Mouse (Mus musculus): ENCODE results near the gene Gm3047. TPM values are rescaled to one million over a fixed set of nuclear protein-coding genes. Genes with fewer than 3 reads are reported as not detected.
"Not testable (repeated sequence)": the region's sequence is repeated elsewhere in the genome, so short reads cannot be mapped to it uniquely, and the experiment has no call there.

Gene Gm3047
- not detected in 2 replicates for polyA plus RNA-seq (2015; fragmentation: Nextera tagmentation; extraction: Ambion mirVana)

GRCm38 (mm10) chr14:4555105-4555504 is at the start of gene Gm3047:
TSS of gene Gm3047 (plus strand) at chr14:4555405.
- not testable (repeated sequence) for H3K4me1 ChIP-seq (replicated peaks; ENCODE audit: control insufficient read depth, insufficient read depth, low read length); H3K27me3 ChIP-seq (ENCODE audit: control insufficient read depth, insufficient read depth, low read depth, low read length); H3K9ac ChIP-seq (ENCODE audit: low read length); ATAC-seq (ENCODE audit: low read depth); H3K4me3 ChIP-seq (ENCODE audit: low read length); H3K9me3 ChIP-seq (ENCODE audit: control insufficient read depth, low read length); H3K4me2 ChIP-seq (ENCODE audit: low read depth, low read length); H3K27ac ChIP-seq (ENCODE audit: low read length); H3K36me3 ChIP-seq (ENCODE audit: control insufficient read depth, insufficient read depth, low read length)
- WGBS, result no CpG with 5 or more reads among the region's 2 CpGs

Other genes with a start within 250 kb of the Gm3047 start
- gene Gm3149, start 238.1 kb upstream of the Gm3047 start, polyA plus RNA-seq (2015; fragmentation: Nextera tagmentation; extraction: Ambion mirVana), result not detected in 2 replicates
- 0.10 and 0.35 TPM in 2 replicates for gene 2610042L04Rik, start 220.6 kb upstream of the Gm3047 start, polyA plus RNA-seq (2015; fragmentation: Nextera tagmentation; extraction: Ambion mirVana)
- not detected in 2 replicates for gene Gm3159, start 157.9 kb upstream of the Gm3047 start, polyA plus RNA-seq (2015; fragmentation: Nextera tagmentation; extraction: Ambion mirVana)
- 0.28 and 0.33 TPM in 2 replicates for gene Gm3164, start 140.0 kb upstream of the Gm3047 start, polyA plus RNA-seq (2015; fragmentation: Nextera tagmentation; extraction: Ambion mirVana)
- gene Gm3173, start 124.4 kb upstream of the Gm3047 start, polyA plus RNA-seq (2015; fragmentation: Nextera tagmentation; extraction: Ambion mirVana), result not detected in 2 replicates
- not detected in 2 replicates for gene Gm3182, start 73.7 kb upstream of the Gm3047 start, polyA plus RNA-seq (2015; fragmentation: Nextera tagmentation; extraction: Ambion mirVana)
- gene Gm8159, start 76.9 kb downstream of the Gm3047 start, polyA plus RNA-seq (2015; fragmentation: Nextera tagmentation; extraction: Ambion mirVana), result not detected in 2 replicates
- 0.19 TPM in 1 of 2 replicates, not detected in the other for gene Gm3239, start 108.8 kb downstream of the Gm3047 start, polyA plus RNA-seq (2015; fragmentation: Nextera tagmentation; extraction: Ambion mirVana)
- not detected in 2 replicates for gene Gm7876, start 153.8 kb downstream of the Gm3047 start, polyA plus RNA-seq (2015; fragmentation: Nextera tagmentation; extraction: Ambion mirVana)
- gene Gm3252, start 171.4 kb downstream of the Gm3047 start, polyA plus RNA-seq (2015; fragmentation: Nextera tagmentation; extraction: Ambion mirVana), result 0.13 and 0.34 TPM in 2 replicates
- not detected in 2 replicates for gene Gm9602, start 220.9 kb downstream of the Gm3047 start, polyA plus RNA-seq (2015; fragmentation: Nextera tagmentation; extraction: Ambion mirVana)

All from lung, embryonic 16.5 days (tissue).